Mouse (Mus musculus): ENCODE results near the gene Rapgef6. TPM values are rescaled to one million over a fixed set of nuclear protein-coding genes. Genes with fewer than 3 reads are reported as not detected.
A peak's percentile ranks its signal among the peaks of the same experiment; 100 is the strongest.

Gene Rapgef6
- polyA plus RNA-seq (2016; fragmentation: Nextera tagmentation; extraction: Ambion mirVana): 28.5 and 34.3 TPM in 2 replicates

GRCm38 (mm10) chr11:54522529-54523430, at the start of gene Rapgef6:
Gene Rapgef6 (plus strand): TSS chr11:54522847.
- H3K27ac ChIP-seq: peak within 1 kb of the TSS; percentile 89
- H3K27me3 ChIP-seq (ENCODE audit: low read depth, poor library complexity, severe bottlenecking): no peaks in the 10 kb centered on the region
- peaks cover 21% of the 10 kb centered on the region for H3K4me1 ChIP-seq
- peak within 1 kb of the TSS; percentile 70 for H3K4me3 ChIP-seq
- peak; percentile 100 for DNase-seq (ENCODE audit: low spot score)
- under 1% methylated on average over 73 of the region's 73 CpGs for WGBS
- no peaks in the 10 kb centered on the region for H3K36me3 ChIP-seq
- no peaks in the 10 kb centered on the region for H3K9me3 ChIP-seq (replicated peaks)

- WGBS: 93% methylated on average over 1 of the region's 1 CpGs
- no peaks in the 10 kb centered on the region for H3K9me3 ChIP-seq (replicated peaks)
- H3K36me3 ChIP-seq: peaks cover 20% of the 10 kb centered on the region
- no peak overlapping the region for H3K4me3 ChIP-seq
- no peak for DNase-seq (ENCODE audit: low spot score)
- H3K27me3 ChIP-seq (ENCODE audit: low read depth, poor library complexity, severe bottlenecking): no peaks in the 10 kb centered on the region
- H3K27ac ChIP-seq: no peak overlapping the region
- H3K4me1 ChIP-seq: no peaks in the 10 kb centered on the region
These were observed 44.2 kb upstream of the Rapgef6 start for GRCm38 (mm10) chr11:54478414-54478813.

GRCm38 (mm10) chr11:54486041-54486440, 36.6 kb upstream of the Rapgef6 start:
- H3K9me3 ChIP-seq (replicated peaks): no peaks in the 10 kb centered on the region
- no peak overlapping the region for H3K27ac ChIP-seq
- no peak for DNase-seq (ENCODE audit: low spot score)
- WGBS: 88% methylated on average over 3 of the region's 3 CpGs
- H3K36me3 ChIP-seq: peaks cover 8% of the 10 kb centered on the region; the same call in 1 of the 2 replicates
- no peaks in the 10 kb centered on the region for H3K27me3 ChIP-seq (ENCODE audit: low read depth, poor library complexity, severe bottlenecking)
- no peak overlapping the region for H3K4me3 ChIP-seq
- no peaks in the 10 kb centered on the region for H3K4me1 ChIP-seq

- H3K27ac ChIP-seq: no peak overlapping the region
These were observed 30.6 kb upstream of the Rapgef6 start for GRCm38 (mm10) chr11:54491946-54492558.

GRCm38 (mm10) chr11:54492559-54492958, 30.1 kb upstream of the Rapgef6 start:
- no peak for DNase-seq (ENCODE audit: low spot score)
- Histone ChIP-seq H3K27me3 (ENCODE audit: low read depth, poor library complexity, severe bottlenecking) (no peaks in the 10 kb centered on the region), H3K4me1 (no peaks in the 10 kb centered on the region), H3K4me3 (no peak overlapping the region), H3K27ac (no peak overlapping the region), H3K9me3 (replicated peaks) (no peaks in the 10 kb centered on the region), H3K36me3 (peaks cover 16% of the 10 kb centered on the region)
- WGBS: 88% methylated on average over 4 of the region's 4 CpGs

More at GRCm38 (mm10) chr11:54491946-54492558, 30.6 kb upstream of the Rapgef6 start:
- DNase-seq (ENCODE audit: low spot score): no peak
- Histone ChIP-seq H3K9me3 (replicated peaks) (no peaks in the 10 kb centered on the region), H3K27me3 (ENCODE audit: low read depth, poor library complexity, severe bottlenecking) (no peaks in the 10 kb centered on the region), H3K4me3 (no peak overlapping the region), H3K4me1 (no peaks in the 10 kb centered on the region), H3K36me3 (peaks cover 15% of the 10 kb centered on the region)
- 97% methylated on average over 1 of the region's 1 CpGs for WGBS

- no peaks in the 10 kb centered on the region for H3K27me3 ChIP-seq (ENCODE audit: low read depth, poor library complexity, severe bottlenecking)
- no peaks in the 10 kb centered on the region for H3K9me3 ChIP-seq (replicated peaks)
- WGBS: 89% methylated on average over 5 of the region's 5 CpGs
- H3K27ac ChIP-seq: no peak overlapping the region
- H3K36me3 ChIP-seq: peaks cover 38% of the 10 kb centered on the region
- no peaks in the 10 kb centered on the region for H3K4me1 ChIP-seq
- no peak overlapping the region for H3K4me3 ChIP-seq
- DNase-seq (ENCODE audit: low spot score): no peak
These were observed 22.8 kb upstream of the Rapgef6 start for GRCm38 (mm10) chr11:54499838-54500237.

- Histone ChIP-seq H3K27ac (no peak overlapping the region), H3K4me3 (no peak overlapping the region), H3K36me3 (peaks cover 41% of the 10 kb centered on the region), H3K27me3 (ENCODE audit: low read depth, poor library complexity, severe bottlenecking) (no peaks in the 10 kb centered on the region), H3K9me3 (replicated peaks) (no peaks in the 10 kb centered on the region), H3K4me1 (no peaks in the 10 kb centered on the region)
- no peak for DNase-seq (ENCODE audit: low spot score)
- WGBS: 94% methylated on average over 4 of the region's 4 CpGs
These were observed 20.0 kb upstream of the Rapgef6 start for GRCm38 (mm10) chr11:54502546-54503245.

GRCm38 (mm10) chr11:54513584-54513983, 9.1 kb upstream of the Rapgef6 start:
- H3K4me1 ChIP-seq: no peaks in the 10 kb centered on the region
- no peak overlapping the region for H3K4me3 ChIP-seq
- no peaks in the 10 kb centered on the region for H3K27me3 ChIP-seq (ENCODE audit: low read depth, poor library complexity, severe bottlenecking)
- no peak for DNase-seq (ENCODE audit: low spot score)
- H3K36me3 ChIP-seq: peaks cover 24% of the 10 kb centered on the region
- H3K9me3 ChIP-seq (replicated peaks): no peaks in the 10 kb centered on the region
- no peak overlapping the region for H3K27ac ChIP-seq

GRCm38 (mm10) chr11:54521927-54522528, 619 bp upstream of the Rapgef6 start:
- H3K36me3 ChIP-seq: no peaks in the 10 kb centered on the region
- H3K27ac ChIP-seq: peak overlapping the region; percentile 89
- H3K4me3 ChIP-seq: peak overlapping the region; percentile 70
- no peaks in the 10 kb centered on the region for H3K27me3 ChIP-seq (ENCODE audit: low read depth, poor library complexity, severe bottlenecking)
- WGBS: 3% methylated on average over 18 of the region's 18 CpGs
- peaks cover 21% of the 10 kb centered on the region for H3K4me1 ChIP-seq
- DNase-seq (ENCODE audit: low spot score): peak; percentile 30
- no peaks in the 10 kb centered on the region for H3K9me3 ChIP-seq (replicated peaks)

- H3K4me3 ChIP-seq: peak overlapping the region; percentile 70
- H3K36me3 ChIP-seq: no peaks in the 10 kb centered on the region
- DNase-seq (ENCODE audit: low spot score): no peak
- no peaks in the 10 kb centered on the region for H3K9me3 ChIP-seq (replicated peaks)
- H3K4me1 ChIP-seq: peaks cover 21% of the 10 kb centered on the region
- no peaks in the 10 kb centered on the region for H3K27me3 ChIP-seq (ENCODE audit: low read depth, poor library complexity, severe bottlenecking)
- peak overlapping the region; percentile 89 for H3K27ac ChIP-seq
- 17% methylated on average over 10 of the region's 10 CpGs for WGBS
These were observed 869 bp downstream of the Rapgef6 start for GRCm38 (mm10) chr11:54523431-54524001.

- Histone ChIP-seq H3K4me3 (no peak overlapping the region), H3K9me3 (replicated peaks) (no peaks in the 10 kb centered on the region), H3K4me1 (peaks cover 12% of the 10 kb centered on the region), H3K36me3 (no peaks in the 10 kb centered on the region), H3K27ac (no peak overlapping the region), H3K27me3 (ENCODE audit: low read depth, poor library complexity, severe bottlenecking) (no peaks in the 10 kb centered on the region)
- WGBS: 87% methylated on average over 2 of the region's 2 CpGs
- DNase-seq (ENCODE audit: low spot score): no peak
These were observed 5.4 kb downstream of the Rapgef6 start for GRCm38 (mm10) chr11:54528002-54528401.

- Histone ChIP-seq H3K36me3 (no peaks in the 10 kb centered on the region), H3K27ac (no peak overlapping the region), H3K4me1 (no peaks in the 10 kb centered on the region), H3K27me3 (ENCODE audit: low read depth, poor library complexity, severe bottlenecking) (no peaks in the 10 kb centered on the region), H3K4me3 (no peak overlapping the region), H3K9me3 (replicated peaks) (no peaks in the 10 kb centered on the region)
- 96% methylated on average over 1 of the region's 1 CpGs for WGBS
- no peak for DNase-seq (ENCODE audit: low spot score)
These were observed 7.7 kb downstream of the Rapgef6 start for GRCm38 (mm10) chr11:54530391-54530790.
